Mouse (Mus musculus) lung, embryonic 14.5 days (tissue): Measurements from ENCODE around the gene Has3. TPM values are rescaled to one million over a fixed set of nuclear protein-coding genes. Genes with fewer than 3 reads are reported as not detected.

Experiments
- ATAC-seq: fragments of 200-750 bp; cut with Nextera tagmentation; 2 replicates; pipeline ENCODE4 v1.8.0; 2017; ENCODE audit warnings: mild to moderate bottlenecking, moderate TSS enrichment, moderate library complexity; ENCODE audit not compliant: insufficient read depth
- DNase-seq: peaks from one replicate; pipeline ENCODE4 v3.0.0-alpha.2; 2015
- H3K27ac ChIP-seq: fragments of 300-500 bp; sonication (generic); 2 replicates; pipeline ENCODE4 v1.5.1; 2014; ENCODE audit warnings: low read depth, mild to moderate bottlenecking, moderate library complexity
- H3K27me3 ChIP-seq: fragments of 300-500 bp; sonication (generic); 2 replicates; pipeline ENCODE4 v1.6.1; 2014; ENCODE audit warnings: low read length, control low read depth; ENCODE audit not compliant: insufficient read depth
- H3K36me3 ChIP-seq: fragments of 300-500 bp; sonication (generic); 2 replicates; pipeline ENCODE4 v1.6.1; 2014; ENCODE audit warnings: control low read depth; ENCODE audit not compliant: insufficient read depth
- H3K4me1 ChIP-seq: fragments of 300-500 bp; sonication (generic); 2 replicates; pipeline ENCODE4 v1.6.1; 2014; ENCODE audit warnings: antibody characterized with exemption, control low read depth; ENCODE audit not compliant: insufficient read depth
- H3K4me2 ChIP-seq: fragments of 300-500 bp; sonication (generic); 2 replicates; pipeline ENCODE4 v1.6.1; 2014; ENCODE audit warnings: mild to moderate bottlenecking
- H3K4me3 ChIP-seq: fragments of 300-500 bp; sonication (generic); 2 replicates; pipeline ENCODE4 v1.5.1; 2014; ENCODE audit warnings: low read depth, low read length
- H3K9ac ChIP-seq: fragments of 300-500 bp; sonication (generic); 2 replicates; pipeline ENCODE4 v1.6.1; 2014
- H3K9me3 ChIP-seq: fragments of 300-500 bp; sonication (generic); 2 replicates; pipeline ENCODE4 v1.6.1; 2016; ENCODE audit warnings: low read depth, low read length, control low read depth
- CTCF ChIP-seq: IDR thresholded peaks from 2 replicates; pipeline ENCODE4 v1.5.1; 2016; ENCODE audit warnings: antibody characterized with exemption, low read depth
- WGBS: fragments of 180-500 bp; shearing (Covaris S2); extraction: QIAGEN DNeasy Blood & Tissue Kit; methylation state at CpG from one replicate; pipeline ENCODE4 v1.1.7; 2014; 5-methylcytosine and 5-hydroxymethylcytosine counted together
- polyA plus RNA-seq: library from polyadenylated mRNA; unstranded; fragments of >200 nt; fragmentation: Nextera tagmentation; extraction: Ambion mirVana; gene quantifications from 2 replicates; pipeline ENCODE4 v1.2.1, GENCODE M21; 2014

Has3 gene
- polyA plus RNA-seq, 1 experiment from 2014 or later, result 0.28 TPM

DNA sequence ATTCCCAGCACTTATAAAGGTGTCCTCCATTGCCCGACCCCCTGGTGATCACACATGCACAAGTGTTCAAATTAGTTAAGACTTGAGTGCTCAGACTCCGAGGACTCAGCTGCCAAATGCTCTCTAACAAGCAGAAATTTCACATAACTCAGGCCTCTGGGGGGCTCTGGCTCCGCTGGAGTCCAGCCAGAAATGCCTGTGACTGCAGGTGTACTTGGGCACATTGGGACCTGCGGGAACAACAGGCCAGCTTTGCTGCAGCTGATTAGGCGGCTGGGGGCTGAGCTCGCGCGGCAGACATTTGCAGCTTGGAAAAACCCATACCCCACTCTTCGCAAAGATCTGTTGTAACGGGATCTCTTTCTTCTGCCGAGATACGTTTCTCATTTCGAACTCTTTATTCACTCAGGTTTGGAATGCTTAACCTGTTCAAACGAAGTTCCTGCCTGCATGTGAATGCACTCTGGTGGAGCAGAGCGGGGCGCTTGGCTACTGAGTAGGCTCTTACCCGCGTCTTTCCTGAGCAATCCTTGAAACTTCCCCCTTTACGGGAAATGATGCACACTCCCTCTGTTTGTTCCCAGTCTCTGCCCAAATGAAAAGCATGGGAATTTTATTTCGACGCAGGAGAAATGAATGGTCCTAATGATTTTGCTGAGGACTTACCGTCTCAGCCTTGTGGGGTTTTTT lies 62.5 kb downstream of the Has3 start:
- DNase-seq, result peak; percentile 81
- no peaks in the 10 kb centered on the region for H3K27me3 ChIP-seq
- 12% methylated on average over 22 of the region's 22 CpGs for WGBS
- TF ChIP-seq CTCF, result peak; percentile 34; the same call in 1 of the 2 replicates
- peak overlapping the region; percentile 48; the same call in 1 of the 2 replicates for H3K27ac ChIP-seq
- peaks cover 7% of the 10 kb centered on the region; the same call in 1 of the 2 replicates for H3K4me1 ChIP-seq
- no peak for ATAC-seq
- no peaks in the 10 kb centered on the region for H3K9me3 ChIP-seq
- no peaks in the 10 kb centered on the region for H3K36me3 ChIP-seq
- peak overlapping the region; percentile 57 for H3K4me2 ChIP-seq
- no peak overlapping the region for H3K9ac ChIP-seq
- 0 out of 2 replicates have a peak overlapping the region, but pooled peaks have one; percentile 2 for H3K4me3 ChIP-seq

GRCm38 (mm10) chr8:106933506-106934143 lies 63.6 kb downstream of the Has3 start:
- no peaks in the 10 kb centered on the region for H3K9me3 ChIP-seq
- H3K4me2 ChIP-seq, result no peak overlapping the region
- no peaks in the 10 kb centered on the region for H3K36me3 ChIP-seq
- ATAC-seq, result no peak
- 81% methylated on average over 4 of the region's 4 CpGs for WGBS
- H3K4me3 ChIP-seq, result no peak overlapping the region
- no peaks in the 10 kb centered on the region for H3K27me3 ChIP-seq
- no peak for DNase-seq
- H3K9ac ChIP-seq, result no peak overlapping the region
- H3K4me1 ChIP-seq, result peaks cover 14% of the 10 kb centered on the region; the same call in 1 of the 2 replicates
- no peak overlapping the region for H3K27ac ChIP-seq
- TF ChIP-seq CTCF, result no peak

Other genes with a start within 250 kb of the Has3 start
- 11.6 and 12.6 TPM in 2 replicates for gene Tango6, start 187.2 kb upstream of the Has3 start, polyA plus RNA-seq
- gene Utp4, start 23.4 kb downstream of the Has3 start, polyA plus RNA-seq, result 79.2 and 80.4 TPM in 2 replicates
- gene Sntb2, start 65.5 kb downstream of the Has3 start, polyA plus RNA-seq, result 21.1 and 22.1 TPM in 2 replicates
- gene Vps4a, start 161.0 kb downstream of the Has3 start, polyA plus RNA-seq, result 67.8 and 71.4 TPM in 2 replicates
- 40.8 and 45.6 TPM in 2 replicates for gene Pdf, start 178.4 kb downstream of the Has3 start, polyA plus RNA-seq
- 37.0 and 40.8 TPM in 2 replicates for gene Cog8, start 186.4 kb downstream of the Has3 start, polyA plus RNA-seq
- gene Nip7, start 186.6 kb downstream of the Has3 start, polyA plus RNA-seq, result 101 and 108 TPM in 2 replicates
- gene Tmed6, start 195.4 kb downstream of the Has3 start, polyA plus RNA-seq, result 1.1 and 2.9 TPM in 2 replicates
- 13.7 and 14.7 TPM in 2 replicates for gene Terf2, start 226.3 kb downstream of the Has3 start, polyA plus RNA-seq